ENCODE assay signal across 23 mouse cellular contexts in genomic region chr6:146760736-146761135, GRCm38 (mm10). TPM values are rescaled to one million over a fixed set of nuclear protein-coding genes. Genes with fewer than 3 reads are reported as not detected.
DNase-seq lines count a peak whose midpoint lies in the region; ATAC-seq and TF ChIP-seq lines count a peak whose summit lies in the region.
"Had no signal": no experiment of that assay in that cellular context is flagged by ENCODE, and none has a peak within 500 bp of the region (broad histone marks: within the 10 kb centered on the region; RNA-seq: fewer than 3 reads in every experiment).

No protein-coding gene starts in this region.

- H3K4me3 ChIP-seq in forebrain, postnatal 0 days (ENCODE audit: low read depth, low read length): no peak overlapping the region
- H3K4me3 ChIP-seq in forebrain, embryonic 16.5 days (replicated peaks; ENCODE audit: low read length): no peak overlapping the region
- no peak overlapping the region for H3K4me3 ChIP-seq in kidney, adult 2 months (ENCODE audit: insufficient read depth, low read depth, low read length)
- H3K4me3 ChIP-seq in midbrain, postnatal 0 days (ENCODE audit: low read depth, low read length): no peak overlapping the region
- no peak overlapping the region for H3K4me3 ChIP-seq in midbrain, embryonic 13.5 days (replicated peaks)
- H3K4me3 ChIP-seq: embryonic facial prominence, embryonic 12.5 days; heart, embryonic 15.5 days; kidney, embryonic 15.5 days; stomach, embryonic 15.5 days had no signal

- no peak overlapping the region for H3K9ac ChIP-seq in forebrain, postnatal 0 days
- no peak overlapping the region for H3K9ac ChIP-seq in forebrain, embryonic 16.5 days (replicated peaks; ENCODE audit: low read depth, low read length)
- H3K9ac ChIP-seq in midbrain, postnatal 0 days (replicated peaks; ENCODE audit: low read length, poor library complexity, severe bottlenecking): no peak overlapping the region
- no peak overlapping the region for H3K9ac ChIP-seq in midbrain, embryonic 13.5 days (replicated peaks)
- H3K9ac ChIP-seq: embryonic facial prominence, embryonic 12.5 days; heart, embryonic 15.5 days; hindbrain, embryonic 14.5 days; kidney, embryonic 15.5 days; liver, embryonic 14.5 days; stomach, embryonic 15.5 days had no signal

- H3K27me3 ChIP-seq in forebrain, postnatal 0 days (ENCODE audit: insufficient read depth, low read length): no peaks in the 10 kb centered on the region
- no peaks in the 10 kb centered on the region for H3K27me3 ChIP-seq in forebrain, embryonic 16.5 days (replicated peaks; ENCODE audit: control insufficient read depth, insufficient read depth, low read length)
- no peaks in the 10 kb centered on the region for H3K27me3 ChIP-seq in kidney, adult 2 months (replicated peaks; ENCODE audit: control insufficient read depth, insufficient read depth, low read length)
- H3K27me3 ChIP-seq in midbrain, postnatal 0 days (ENCODE audit: insufficient read depth, low read length): no peaks in the 10 kb centered on the region
- no peaks in the 10 kb centered on the region for H3K27me3 ChIP-seq in midbrain, embryonic 13.5 days
- H3K27me3 ChIP-seq: embryonic facial prominence, embryonic 12.5 days; heart, embryonic 15.5 days; kidney, embryonic 15.5 days; stomach, embryonic 15.5 days had no signal

- TF ChIP-seq POLR2A in kidney, adult 2 months (IDR thresholded peaks at IDR 0.05; ENCODE audit: low read depth, low read length): no peak

- ATAC-seq in forebrain, postnatal 0 days: no peak
- no peak for ATAC-seq in forebrain, embryonic 16.5 days
- ATAC-seq in midbrain, postnatal 0 days (ENCODE audit: low FRiP score): no peak
- no peak for ATAC-seq in midbrain, embryonic 13.5 days
- ATAC-seq in granulocyte monocyte progenitor cell, adult 5-6 weeks (replicated peaks; ENCODE audit: poor library complexity, severe bottlenecking): no peak
- ATAC-seq: activated CD4-positive, CD25-positive, alpha-beta regulatory T cell, adult 4 months; inflammation-experienced regulatory T-cells, adult 6 months had no signal

- 0 out of 2 replicates have a peak, but pooled peaks have one; percentile 10 for TF ChIP-seq CTCF in forebrain, postnatal 0 days (IDR thresholded peaks at IDR 0.05; ENCODE audit: low read depth)
- 0 out of 2 replicates have a peak, but pooled peaks have one; percentile 0 for TF ChIP-seq CTCF in kidney, adult 2 months (conservative IDR thresholded peaks at IDR 0.05; ENCODE audit: insufficient read depth, insufficient read length, low read depth, low read length)
- peak; percentile 26 for TF ChIP-seq CTCF in midbrain, postnatal 0 days (IDR thresholded peaks at IDR 0.05)

- no peaks in the 10 kb centered on the region for H3K4me1 ChIP-seq in forebrain, postnatal 0 days (ENCODE audit: insufficient read depth)
- H3K4me1 ChIP-seq in forebrain, embryonic 16.5 days (replicated peaks; ENCODE audit: control insufficient read depth, insufficient read depth, low read length): no peaks in the 10 kb centered on the region
- no peaks in the 10 kb centered on the region for H3K4me1 ChIP-seq in kidney, adult 2 months (ENCODE audit: control insufficient read depth, insufficient read depth, low read length)
- no peaks in the 10 kb centered on the region for H3K4me1 ChIP-seq in midbrain, postnatal 0 days (ENCODE audit: insufficient read depth, low read length)
- H3K4me1 ChIP-seq in midbrain, embryonic 13.5 days (replicated peaks): no peaks in the 10 kb centered on the region
- H3K4me1 ChIP-seq: heart, embryonic 15.5 days; kidney, embryonic 15.5 days; stomach, embryonic 15.5 days had no signal

- no peaks in the 10 kb centered on the region for H3K36me3 ChIP-seq in forebrain, postnatal 0 days (ENCODE audit: insufficient read depth)
- 0 out of 2 replicates have a peak, but pooled peaks cover 2% of the 10 kb centered on the region for H3K36me3 ChIP-seq in forebrain, embryonic 16.5 days (ENCODE audit: control insufficient read depth, insufficient read depth)
- H3K36me3 ChIP-seq in kidney, adult 2 months (ENCODE audit: control insufficient read depth, insufficient read depth, low read length): no peaks in the 10 kb centered on the region
- peaks cover 7% of the 10 kb centered on the region; the same call in 1 of the 2 replicates for H3K36me3 ChIP-seq in midbrain, postnatal 0 days (ENCODE audit: insufficient read depth, low read length)
- 0 out of 2 replicates have a peak, but pooled peaks cover 7% of the 10 kb centered on the region for H3K36me3 ChIP-seq in midbrain, embryonic 13.5 days

- no peak overlapping the region for H3K27ac ChIP-seq in forebrain, postnatal 0 days (ENCODE audit: low read depth, low read length)
- no peak overlapping the region for H3K27ac ChIP-seq in forebrain, embryonic 16.5 days (ENCODE audit: low read length)
- H3K27ac ChIP-seq in kidney, adult 2 months (ENCODE audit: insufficient read depth, low read depth, low read length): no peak overlapping the region
- no peak overlapping the region for H3K27ac ChIP-seq in midbrain, postnatal 0 days (ENCODE audit: low read depth, low read length)
- H3K27ac ChIP-seq in midbrain, embryonic 13.5 days: no peak overlapping the region
- H3K27ac ChIP-seq: embryonic facial prominence, embryonic 12.5 days; heart, embryonic 15.5 days; hindbrain, embryonic 14.5 days; kidney, embryonic 15.5 days; liver, embryonic 14.5 days; stomach, embryonic 15.5 days had no signal

- no peak for DNase-seq in forebrain, postnatal 0 days
- DNase-seq in kidney, adult 2 months: no peak
- DNase-seq in kidney, adult 9 months: no peak
- no peak for DNase-seq in midbrain, postnatal 0 days (ENCODE audit: low spot score)
- DNase-seq in layer of hippocampus, postnatal 10 days (ENCODE audit: low spot score in 2 of 2): no peak
- DNase-seq: adrenal gland, postnatal 10 days; cerebellum, adult 2 months; cerebellum, postnatal 25 days; heart, postnatal 36 days; layer of hippocampus, postnatal 36 days; thymus, adult 18-20 months had no signal

- H3K9me3 ChIP-seq in forebrain, postnatal 0 days (ENCODE audit: low read length): no peaks in the 10 kb centered on the region
- H3K9me3 ChIP-seq in forebrain, embryonic 16.5 days (ENCODE audit: control insufficient read depth, low read length): no peaks in the 10 kb centered on the region
- H3K9me3 ChIP-seq in midbrain, postnatal 0 days (ENCODE audit: low read length): no peaks in the 10 kb centered on the region
- no peaks in the 10 kb centered on the region for H3K9me3 ChIP-seq in midbrain, embryonic 13.5 days
- H3K9me3 ChIP-seq: embryonic facial prominence, embryonic 12.5 days; heart, embryonic 15.5 days; kidney, embryonic 15.5 days; stomach, embryonic 15.5 days had no signal

- 77% methylated on average over 4 of the region's 4 CpGs for WGBS in forebrain, postnatal 0 days
- 71% methylated on average over 4 of the region's 4 CpGs for WGBS in forebrain, embryonic 16.5 days
- WGBS in kidney, adult 2 months: 64% methylated on average over 4 of the region's 4 CpGs
- WGBS in midbrain, postnatal 0 days: 75% methylated on average over 4 of the region's 4 CpGs
- WGBS in midbrain, embryonic 13.5 days: 74% methylated on average over 4 of the region's 4 CpGs

- no peak overlapping the region for H3K4me2 ChIP-seq in forebrain, postnatal 0 days (ENCODE audit: low read depth)
- no peak overlapping the region for H3K4me2 ChIP-seq in forebrain, embryonic 16.5 days (ENCODE audit: low read length)
- H3K4me2 ChIP-seq in midbrain, postnatal 0 days (ENCODE audit: low read depth, low read length, poor library complexity, severe bottlenecking): no peak overlapping the region
- H3K4me2 ChIP-seq in midbrain, embryonic 13.5 days (replicated peaks): no peak overlapping the region
- H3K4me2 ChIP-seq: embryonic facial prominence, embryonic 12.5 days; heart, embryonic 15.5 days; hindbrain, embryonic 14.5 days; kidney, embryonic 15.5 days; midbrain, embryonic 11.5 days; stomach, embryonic 15.5 days had no signal

RNA-seq across cellular contexts. Expression of gene Arntl2, which starts 35.1 kb away (rescaled TPM):
- total RNA-seq in forebrain, postnatal 0 days (2014; rRNA removed): 2.7 and 3.5 TPM in 2 replicates
- polyA plus RNA-seq in forebrain, postnatal 0 days (2015; fragmentation: Nextera tagmentation; extraction: Ambion mirVana): 2.3 and 4.5 TPM in 2 replicates
- 3.1 and 5.1 TPM in 2 replicates for polyA plus RNA-seq in forebrain, embryonic 16.5 days (2015; fragmentation: Nextera tagmentation; extraction: Ambion mirVana)
- polyA plus RNA-seq in kidney, adult 2 months (2012; rRNA removed): 3.3 and 4.1 TPM in 2 replicates
- 2.5 and 6.4 TPM in 2 replicates for total RNA-seq in midbrain, postnatal 0 days (2014; rRNA removed)
- polyA plus RNA-seq in midbrain, postnatal 0 days (2015; fragmentation: Nextera tagmentation; extraction: Ambion mirVana): 4.5 and 6.4 TPM in 2 replicates
- 1.8 and 2.6 TPM in 2 replicates for polyA plus RNA-seq in midbrain, embryonic 13.5 days (2015; fragmentation: Nextera tagmentation; extraction: Ambion mirVana)
- not detected in 2 replicates for total RNA-seq in granulocyte monocyte progenitor cell, adult 5-6 weeks (2014; fragmentation: Nextera tagmentation)
- not detected in 2 replicates for total RNA-seq in granulocyte monocyte progenitor cell, adult 5-6 weeks (2017)
- 10 to 100 TPM in 1 of 2 experiments, 1 to 10 TPM in 1; 9.8 to 14.1 TPM for total RNA-seq in layer of hippocampus, postnatal 10 days (2021)

RNA-seq across cellular contexts. Expression of gene Stk38l, which starts 35.9 kb away (rescaled TPM):
- total RNA-seq in forebrain, postnatal 0 days (2014; rRNA removed): 7.1 and 7.6 TPM in 2 replicates
- polyA plus RNA-seq in forebrain, postnatal 0 days (2015; fragmentation: Nextera tagmentation; extraction: Ambion mirVana): 8.1 and 11.0 TPM in 2 replicates
- 15.0 and 16.5 TPM in 2 replicates for polyA plus RNA-seq in forebrain, embryonic 16.5 days (2015; fragmentation: Nextera tagmentation; extraction: Ambion mirVana)
- polyA plus RNA-seq in kidney, adult 2 months (2012; rRNA removed): 3.9 and 4.3 TPM in 2 replicates
- total RNA-seq in midbrain, postnatal 0 days (2014; rRNA removed): 6.6 and 8.2 TPM in 2 replicates
- polyA plus RNA-seq in midbrain, postnatal 0 days (2015; fragmentation: Nextera tagmentation; extraction: Ambion mirVana): 12.4 and 12.9 TPM in 2 replicates
- 16.2 and 17.2 TPM in 2 replicates for polyA plus RNA-seq in midbrain, embryonic 13.5 days (2015; fragmentation: Nextera tagmentation; extraction: Ambion mirVana)
- total RNA-seq in granulocyte monocyte progenitor cell, adult 5-6 weeks (2014; fragmentation: Nextera tagmentation): 1.9 and 5.9 TPM in 2 replicates
- total RNA-seq in granulocyte monocyte progenitor cell, adult 5-6 weeks (2017): 1.2 and 6.1 TPM in 2 replicates
- 10 to 100 TPM; 19.2 to 22.9 TPM for total RNA-seq in layer of hippocampus, postnatal 10 days (2021)
